Mouse (Mus musculus): ENCODE measurements around the gene Tbx19. TPM values are rescaled to one million over a fixed set of nuclear protein-coding genes. Genes with fewer than 3 reads are reported as not detected.

The Tbx19 gene
- under 1 TPM in 1 of 2 experiments, not detected in 1; 0.21 TPM for total RNA-seq (2023)

GRCm38 (mm10) chr1:165160723-165161405 is at the start of gene Tbx19:
Gene Tbx19, minus strand, starts transcription at chr1:165160773.

DNA sequence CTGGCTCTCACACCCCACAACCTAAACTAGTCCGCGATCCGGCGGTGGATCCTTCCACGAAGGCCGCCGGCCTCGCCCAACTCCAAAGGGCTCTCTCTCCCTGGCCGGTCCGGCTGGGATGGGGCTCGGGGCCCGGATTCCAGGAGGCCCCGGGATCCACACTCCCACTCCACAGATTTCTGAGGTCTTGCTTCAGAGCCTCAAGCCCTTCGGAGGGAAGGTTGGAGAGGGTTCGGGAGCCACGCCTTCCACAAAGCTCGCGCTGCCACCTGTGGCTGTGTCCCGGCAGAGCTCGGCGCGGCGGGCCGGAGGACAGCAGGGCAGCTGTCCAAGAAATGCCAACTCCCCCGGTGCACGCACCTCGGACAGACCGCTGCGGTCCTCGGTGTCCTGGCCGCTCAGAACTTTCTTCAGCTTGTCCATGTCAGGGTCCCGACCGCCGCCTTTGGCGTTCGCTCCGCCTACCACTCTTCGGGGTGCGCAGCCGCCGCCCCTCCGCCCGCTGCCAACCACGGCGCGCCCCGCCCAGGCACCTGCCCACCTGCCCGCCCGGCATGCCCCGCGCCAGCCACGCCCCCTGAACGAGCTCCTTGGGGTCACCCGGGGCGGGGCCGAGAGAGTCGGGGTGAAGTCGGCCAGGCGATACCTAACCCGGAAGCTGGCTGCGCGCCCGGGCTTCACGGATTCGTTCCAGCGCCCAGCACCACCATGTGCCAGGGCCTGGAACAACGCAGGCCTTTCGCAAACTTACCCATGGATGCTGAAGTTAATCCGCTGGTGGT is 33.5 kb upstream of the Tbx19 start, which contains the start of gene Sft2d2:
Gene Sft2d2, minus strand, starts transcription at position 559 of the 782 bp plus-strand sequence.

Other genes with a start within 250 kb of the Tbx19 start
- gene Xcl1, start 225.2 kb downstream of the Tbx19 start, total RNA-seq (2023): 10 to 100 TPM; 26.9 to 47.7 TPM
- 10 to 100 TPM; 34.1 to 40.7 TPM for gene Sft2d2, start 33.7 kb upstream of the Tbx19 start, total RNA-seq (2023)
- 100 to 1,000 TPM; 108 to 144 TPM for gene Tiprl, start 76.2 kb upstream of the Tbx19 start, total RNA-seq (2023)
- gene Gpr161, start 135.0 kb upstream of the Tbx19 start, total RNA-seq (2023): under 1 TPM; 0.09 to 0.12 TPM